Mouse (Mus musculus) bone marrow macrophage, adult 2 months (primary cell): Measurements from ENCODE around the gene Crtap.

Source experiments
- CTCF ChIP-seq: IDR thresholded peaks from 2 replicates; pipeline ENCODE4 v1.5.1; 2012; ENCODE audit warnings: low read depth, mild to moderate bottlenecking, low read length, moderate library complexity
- POLR2A ChIP-seq: IDR thresholded peaks from 2 replicates; pipeline ENCODE4 v1.6.1; 2012; ENCODE audit warnings: mild to moderate bottlenecking, low read depth, low read length, borderline replicate concordance

- peak; percentile 70 for TF ChIP-seq CTCF
- no peak for TF ChIP-seq POLR2A
Measured at GRCm38 (mm10) chr9:114415701-114416100, 25.2 kb upstream of the Crtap start.
